Mouse (Mus musculus) gastrocnemius, adult 2 months (tissue): ENCODE results near the gene Thap11. TPM values are rescaled to one million over a fixed set of nuclear protein-coding genes. Genes with fewer than 3 reads are reported as not detected.
A peak's percentile ranks its signal among the peaks of the same experiment; 100 is the strongest.

Source experiments
- DNase-seq: peaks from one replicate; pipeline ENCODE4 v3.0.0; 2022
- H3K27ac ChIP-seq: fragments of 200-600 bp; 2 replicates; pipeline ENCODE4 v1.8.1; 2022; ENCODE audit warnings: mild to moderate bottlenecking
- H3K4me3 ChIP-seq: fragments of 200-600 bp; 2 replicates; pipeline ENCODE4 v1.8.1; 2022; ENCODE audit warnings: mild to moderate bottlenecking, moderate library complexity
- CTCF ChIP-seq: fragments of 200-600 bp; IDR thresholded peaks from 2 replicates; pipeline ENCODE4 v1.8.1; 2022; ENCODE audit warnings: antibody characterized with exemption, mild to moderate bottlenecking, moderate library complexity
- intact Hi-C: fragments of 180-260 bp; cut with DNase I; formaldehyde crosslinking; loops from one replicate; pipeline ENCODE4 v1.15.1; 2025
- total RNA-seq, 2 experiments: library from RNA; stranded (reverse); gene quantifications; 2 replicates each; pipeline ENCODE4 v1.2.3; 2021

Thap11 gene
- total RNA-seq, 2 experiments from 2014 or later: 21.9 to 25.0 TPM

DNA sequence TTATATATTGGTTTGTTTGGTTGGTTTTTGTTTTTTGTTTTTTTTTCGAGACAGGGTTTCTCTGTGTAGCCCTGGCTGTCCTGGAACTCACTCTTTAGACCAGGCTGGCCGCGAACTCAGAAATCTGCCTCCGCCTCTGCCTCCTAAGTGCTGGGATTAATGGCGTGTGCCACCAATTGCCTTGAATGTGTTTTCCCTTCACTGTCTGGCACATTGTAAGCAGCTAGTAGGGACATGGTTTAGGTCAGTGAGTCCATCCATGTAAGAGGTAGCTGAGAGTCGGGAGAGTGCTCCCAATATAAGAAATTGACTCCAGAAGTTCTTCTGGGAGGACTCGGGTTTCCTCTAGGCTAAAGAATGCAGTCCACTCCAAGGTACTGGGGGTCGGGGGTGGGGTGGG is 629 bp upstream of the Thap11 start:
- Histone ChIP-seq H3K4me3 (peak overlapping the region; percentile 83), H3K27ac (peak overlapping the region; percentile 98)
- TF ChIP-seq CTCF: no peak
- intact Hi-C loops: loop anchor here (5.0 kb wide), 2 partner anchors 48 to 78 kb away; partner anchors contain the start of genes Ctrl and Pskh1
- DNase-seq: no peak

DNA sequence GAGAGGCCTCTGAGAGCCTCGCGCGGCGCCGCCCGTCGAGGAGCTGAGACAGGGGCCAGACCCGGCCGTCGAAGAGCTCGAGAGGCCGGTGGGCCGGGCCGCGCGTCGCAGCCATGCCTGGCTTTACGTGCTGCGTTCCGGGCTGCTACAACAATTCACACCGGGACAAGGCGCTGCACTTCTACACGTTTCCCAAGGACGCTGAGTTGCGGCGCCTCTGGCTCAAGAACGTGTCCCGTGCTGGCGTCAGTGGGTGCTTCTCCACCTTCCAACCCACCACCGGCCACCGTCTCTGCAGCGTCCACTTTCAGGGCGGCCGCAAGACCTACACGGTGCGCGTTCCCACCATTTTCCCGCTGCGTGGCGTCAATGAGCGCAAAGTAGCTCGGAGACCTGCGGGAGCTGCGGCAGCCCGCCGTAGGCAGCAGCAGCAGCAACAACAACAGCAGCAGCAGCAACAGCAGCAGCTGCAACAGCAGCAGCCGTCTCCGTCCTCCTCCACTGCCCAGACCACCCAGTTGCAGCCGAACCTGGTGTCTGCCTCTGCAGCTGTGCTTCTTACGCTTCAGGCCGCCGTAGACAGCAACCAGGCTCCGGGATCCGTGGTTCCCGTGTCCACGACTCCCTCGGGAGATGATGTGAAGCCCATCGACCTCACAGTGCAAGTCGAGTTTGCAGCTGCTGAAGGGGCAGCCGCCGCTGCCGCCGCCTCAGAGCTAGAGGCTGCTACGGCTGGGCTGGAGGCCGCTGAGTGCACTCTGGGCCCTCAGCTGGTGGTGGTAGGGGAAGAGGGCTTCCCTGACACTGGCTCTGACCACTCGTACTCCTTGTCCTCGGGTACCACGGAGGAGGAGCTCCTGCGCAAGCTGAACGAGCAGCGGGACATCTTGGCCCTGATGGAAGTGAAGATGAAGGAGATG is 576 bp downstream of the Thap11 start:
- peak; percentile 69 for DNase-seq
- peak overlapping the region; percentile 98 for H3K27ac ChIP-seq
- intact Hi-C loops: no loop called here
- TF ChIP-seq CTCF: no peak
- H3K4me3 ChIP-seq: peak overlapping the region; percentile 83

GRCm38 (mm10) chr8:105856168-105856835 is 1.4 kb downstream of the Thap11 start:
- intact Hi-C loops: no loop called here
- no peak for DNase-seq
- Histone ChIP-seq H3K4me3 (peak overlapping the region; percentile 83), H3K27ac (peak overlapping the region; percentile 98)
- TF ChIP-seq CTCF: no peak

- TF ChIP-seq CTCF: no peak
- no peak for DNase-seq
- Histone ChIP-seq H3K4me3 (no peak overlapping the region), H3K27ac (0 out of 2 replicates have a peak overlapping the region, but pooled peaks have one; percentile 20)
- intact Hi-C loops: no loop called here
Observed at GRCm38 (mm10) chr8:105858495-105858894, 3.6 kb downstream of the Thap11 start.

GRCm38 (mm10) chr8:105859314-105859713 is 4.4 kb downstream of the Thap11 start:
- no peak for DNase-seq
- Histone ChIP-seq H3K4me3 (peak overlapping the region; percentile 95), H3K27ac (peak overlapping the region; percentile 94)
- intact Hi-C loops: no loop called here
- TF ChIP-seq CTCF: no peak

- TF ChIP-seq CTCF: no peak
- Histone ChIP-seq H3K4me3 (peak within 1 kb of the TSS; percentile 95), H3K27ac (peak within 1 kb of the TSS; percentile 94)
- DNase-seq: peak; percentile 97
- intact Hi-C loops: no loop called here
Observed at GRCm38 (mm10) chr8:105860143-105860981, 5.4 kb downstream of the Thap11 start, which contains the start of gene Nutf2. Gene Nutf2, plus strand, starts transcription at chr8:105860580.

DNA sequence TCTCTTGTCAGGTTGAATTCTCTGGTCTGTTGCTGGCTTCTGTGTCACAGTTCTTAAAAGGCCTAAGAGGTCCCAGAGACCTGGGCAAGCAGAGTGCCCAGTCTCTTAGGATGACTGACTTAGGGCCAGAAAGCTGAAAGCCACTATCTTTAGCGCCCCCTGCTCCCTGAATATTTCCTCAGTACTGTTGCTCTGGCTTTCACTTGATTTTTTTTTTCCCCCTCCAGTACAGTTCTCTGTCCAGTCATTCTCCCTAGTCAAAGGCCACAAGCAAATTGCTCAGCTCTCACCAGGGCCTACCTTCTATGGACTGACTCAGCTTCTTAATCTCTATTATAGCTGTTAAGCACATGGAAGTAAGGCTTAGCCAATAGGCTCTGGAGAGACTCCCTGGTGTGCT is 7.0 kb downstream of the Thap11 start:
- intact Hi-C loops: no loop called here
- H3K27ac ChIP-seq: peak overlapping the region; percentile 94

DNA sequence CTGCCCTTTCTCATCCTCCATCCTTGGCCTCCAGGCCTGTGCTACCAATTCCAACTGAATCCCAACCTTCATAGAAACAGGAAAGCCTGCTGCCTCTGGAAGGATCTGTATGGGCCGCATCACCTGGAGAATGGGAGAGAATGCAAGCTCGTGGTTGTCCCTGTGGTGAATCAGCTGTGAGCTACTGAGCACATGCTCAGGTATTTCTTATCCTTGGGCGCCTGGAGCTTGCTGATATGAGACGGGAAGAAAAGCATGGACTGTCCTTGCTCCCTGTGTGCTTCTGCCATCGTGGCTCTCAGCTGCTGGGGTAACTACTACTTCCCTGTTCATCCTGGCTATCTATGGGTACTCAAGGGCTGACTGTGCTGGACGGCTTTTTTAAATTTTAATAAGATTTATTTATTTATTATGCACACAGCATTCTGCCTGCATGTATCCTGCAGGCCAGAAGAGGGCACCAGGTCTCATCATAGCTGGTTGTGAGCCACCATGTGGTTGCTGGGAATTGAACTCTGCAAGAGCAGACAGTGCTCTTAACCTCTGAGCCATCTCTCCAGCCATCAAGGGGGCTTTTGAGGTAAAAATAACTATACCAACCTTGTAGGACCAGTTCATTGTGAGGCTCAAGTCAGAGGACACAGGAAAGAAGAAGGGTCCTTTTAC is 11.6 kb downstream of the Thap11 start:
- TF ChIP-seq CTCF: peak; percentile 27; the same call in 1 of the 2 replicates
- DNase-seq: no peak
- intact Hi-C loops: no loop called here

More for the DNA sequence above, 7.0 kb downstream of the Thap11 start:
- peak overlapping the region; percentile 95 for H3K4me3 ChIP-seq
- DNase-seq: peak; percentile 15
- TF ChIP-seq CTCF: peak; percentile 26; the same call in 1 of the 2 replicates

DNA sequence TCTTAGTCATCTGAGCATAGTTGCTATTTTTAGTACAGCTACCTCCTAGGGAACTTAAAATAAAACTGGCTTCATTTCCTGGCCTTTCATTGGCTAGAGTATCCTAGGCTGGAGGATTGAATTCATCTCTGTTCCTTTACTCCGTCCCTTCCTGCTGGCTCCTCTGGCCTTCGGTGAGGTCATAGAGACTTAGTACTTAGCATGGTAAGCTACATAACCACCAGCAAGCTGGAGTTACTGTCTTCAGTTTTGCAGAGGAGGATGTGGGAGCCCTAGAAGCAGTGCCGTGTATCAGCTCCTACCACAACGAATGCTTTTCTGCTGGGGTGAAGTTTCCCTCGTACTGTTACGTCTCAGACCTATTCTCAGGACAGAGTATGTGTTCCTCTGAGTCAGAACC is 19.4 kb downstream of the Thap11 start:
- peak; percentile 70 for DNase-seq
- Histone ChIP-seq H3K4me3 (peak overlapping the region; percentile 65), H3K27ac (peak overlapping the region; percentile 92)
- TF ChIP-seq CTCF: no peak
- intact Hi-C loops: no loop called here

More for the DNA sequence above, 11.6 kb downstream of the Thap11 start:
- H3K4me3 ChIP-seq: no peak overlapping the region
- H3K27ac ChIP-seq: peak overlapping the region; percentile 0; the same call in 1 of the 2 replicates

DNA sequence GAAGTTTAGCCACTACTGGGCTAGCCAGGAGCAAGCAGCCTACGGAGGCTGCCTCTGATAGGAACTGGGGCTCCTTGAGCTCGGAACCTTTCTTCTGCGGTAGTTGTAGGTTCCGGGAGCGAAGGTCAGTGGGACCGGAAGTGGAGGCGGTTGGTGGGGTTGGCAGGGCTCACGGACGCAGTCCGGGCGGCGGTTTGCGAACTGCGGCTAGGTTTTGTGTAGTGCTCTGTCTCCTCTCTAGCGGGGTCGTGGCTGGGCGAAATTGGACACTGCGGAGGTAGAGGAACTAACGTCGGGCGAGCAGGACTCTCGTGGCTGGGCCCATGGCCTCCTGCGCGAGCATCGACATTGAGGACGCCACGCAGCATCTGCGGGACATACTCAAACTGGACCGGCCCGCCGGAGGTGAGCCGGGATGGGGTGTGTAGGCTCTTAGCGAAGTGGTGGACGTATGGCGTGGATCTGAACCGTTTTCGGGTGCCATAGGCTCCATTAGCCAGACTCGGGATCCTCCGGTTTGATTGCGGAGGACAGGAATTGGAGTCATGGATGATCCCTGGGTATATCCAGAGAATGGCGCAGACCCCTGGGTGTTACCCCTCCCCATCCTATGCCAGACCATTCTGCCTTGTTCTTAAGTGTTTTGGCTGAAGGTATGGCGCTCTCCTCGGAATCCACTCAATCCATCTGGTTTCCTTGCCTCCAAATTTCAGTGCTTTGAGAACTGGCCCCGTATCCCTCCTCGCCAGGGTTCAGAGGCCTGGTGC is 26.0 kb downstream of the Thap11 start, which contains the start of gene Edc4:
TSS of gene Edc4 (plus strand) at position 128 of the 767 bp plus-strand sequence.
- Histone ChIP-seq H3K4me3 (peak within 1 kb of the TSS; percentile 74), H3K27ac (peak within 1 kb of the TSS; percentile 94)
- no peak for TF ChIP-seq CTCF
- DNase-seq: peak; percentile 89
- intact Hi-C loops: no loop called here
